Mouse (Mus musculus): Measurements from ENCODE around the gene Ly86.

The Ly86 gene

DNA sequence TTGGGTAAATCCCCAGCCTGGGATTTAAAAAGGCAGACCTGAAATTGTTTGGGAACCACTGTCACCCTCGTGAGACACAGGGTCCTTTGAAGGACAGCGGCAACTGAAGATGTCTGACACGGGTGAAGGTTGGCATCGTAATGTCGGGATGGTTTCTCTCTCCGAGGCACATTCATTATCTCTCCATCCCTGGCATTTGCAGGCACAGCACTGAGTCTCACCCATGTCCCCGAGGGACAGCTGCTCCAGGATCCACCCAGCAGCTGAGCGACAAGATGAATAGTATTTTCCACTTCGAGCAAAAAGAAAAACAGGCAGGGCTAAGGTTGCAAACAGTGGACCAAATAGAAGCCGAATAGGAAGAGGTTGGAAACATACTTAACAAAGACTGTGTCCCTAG is 114.0 kb downstream of the Ly86 start:
- no peak for DNase-seq (ENCODE audit: low read depth)

DNA sequence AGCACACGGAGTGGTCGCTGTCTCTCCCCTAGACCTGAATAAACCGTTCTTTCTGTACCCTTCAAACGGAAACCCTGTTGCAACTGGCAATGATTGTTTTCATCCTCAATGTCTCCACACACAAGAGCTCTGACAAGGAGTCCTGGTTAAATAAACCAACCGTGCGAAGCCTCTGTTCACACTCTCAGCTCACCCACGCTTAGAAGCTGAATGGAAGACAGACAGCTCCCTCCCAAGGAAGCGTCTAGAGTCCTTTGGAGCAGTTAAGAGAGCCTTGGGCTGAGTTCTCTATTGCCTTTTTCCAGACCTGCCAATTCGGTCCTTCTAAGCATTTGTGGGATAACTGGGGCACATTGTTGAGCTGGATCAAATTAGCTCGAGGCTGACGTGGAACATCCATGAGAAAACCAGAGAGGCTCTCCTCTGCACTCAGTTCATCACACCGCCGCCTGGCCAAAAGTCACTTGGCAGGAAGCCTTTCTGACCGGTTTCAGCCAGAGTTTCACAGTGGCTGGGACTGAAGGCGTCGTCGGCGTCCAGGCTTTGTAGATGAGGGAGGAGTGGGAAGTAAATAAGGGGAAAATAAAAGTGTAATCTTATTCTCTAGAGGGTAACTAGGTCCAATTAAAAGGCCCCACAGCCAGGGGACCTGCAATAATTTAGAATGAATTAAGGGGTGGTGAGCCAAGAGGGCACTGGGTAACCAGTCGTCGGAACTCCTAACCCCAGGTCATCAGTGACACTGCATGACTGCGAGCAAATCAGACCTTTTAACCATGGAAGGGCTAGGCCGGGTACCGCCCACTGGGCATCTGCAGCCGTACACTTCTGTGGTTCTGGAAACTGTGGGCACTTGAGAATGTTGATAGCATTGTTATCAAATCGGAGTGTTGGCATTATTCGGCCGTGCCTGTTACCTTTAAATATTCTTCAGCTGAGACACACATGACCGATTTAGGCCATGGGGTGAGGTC is 115.2 kb downstream of the Ly86 start:
- peak; percentile 64 for DNase-seq (ENCODE audit: low read depth)

- no peak for DNase-seq (ENCODE audit: low read depth)
Observed at GRCm38 (mm10) chr13:37462049-37462702, 117.2 kb downstream of the Ly86 start.

DNA sequence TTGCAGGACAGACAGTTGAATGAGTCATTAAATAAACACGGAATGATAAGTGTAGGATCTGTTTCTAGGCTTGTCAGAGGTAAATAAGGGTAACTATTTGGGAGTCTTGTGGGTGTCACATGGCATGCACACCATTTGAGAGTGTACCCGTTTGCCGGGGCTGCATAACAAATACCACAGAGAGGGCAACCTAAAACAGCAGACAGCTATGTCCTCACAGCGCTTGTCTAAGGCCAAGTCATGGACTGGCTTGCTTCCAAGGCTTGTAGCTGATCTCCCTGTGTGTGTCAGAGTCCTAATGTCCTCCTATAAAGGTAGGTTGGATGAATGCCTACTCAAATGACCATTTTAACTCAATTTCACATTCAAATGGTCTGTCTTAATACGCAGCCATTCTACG is 120.7 kb downstream of the Ly86 start:
- no peak for DNase-seq (ENCODE audit: low read depth)

DNA sequence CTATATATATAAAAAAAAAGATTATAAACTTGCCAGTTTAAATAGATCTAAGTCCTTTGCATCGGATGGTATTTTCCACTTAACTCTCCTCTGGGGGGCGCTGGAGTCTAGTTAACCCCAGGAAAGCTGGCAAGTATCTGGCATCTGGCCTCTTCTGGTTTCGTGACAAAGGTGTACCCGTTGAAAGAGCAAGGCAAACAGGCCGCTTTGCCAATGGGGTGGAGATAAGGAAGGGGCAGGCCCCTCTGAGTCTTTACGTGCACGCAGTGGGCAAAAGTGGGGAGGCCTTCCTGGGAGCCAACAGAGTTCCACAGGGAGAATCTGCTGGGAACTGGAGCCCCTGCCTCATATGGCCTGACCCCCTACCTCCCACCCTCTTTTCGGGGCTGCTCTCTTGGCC is 122.8 kb downstream of the Ly86 start:
- no peak for DNase-seq (ENCODE audit: low read depth)
